Mouse (Mus musculus) left cerebral cortex, adult 9 months (tissue): ENCODE results near the gene Btbd35f2.
"Not testable (repeated sequence)": the region's sequence is repeated elsewhere in the genome, so short reads cannot be mapped to it uniquely, and the experiment has no call there.

ENCODE experiments used
- DNase-seq, 2 experiments: peaks; one replicate each; pipeline ENCODE4 v3.0.0; 2022; ENCODE audit warnings: low spot score in 2 of 2

Btbd35f2 gene

GRCm38 (mm10) chrX:32278094-32278493 is at the start of gene Btbd35f2:
TSS of gene Btbd35f2 (plus strand) at chrX:32278394.
- not testable (repeated sequence) for DNase-seq
